Comparison of ENCODE assay signal across 19 mouse cellular contexts in genomic region chr3:107568721-107569120, GRCm38 (mm10). TPM values are rescaled to one million over a fixed set of nuclear protein-coding genes. Genes with fewer than 3 reads are reported as not detected.
DNase-seq lines count a peak whose midpoint lies in the region; ATAC-seq and TF ChIP-seq lines count a peak whose summit lies in the region.
"Had no signal": no experiment of that assay in that cellular context is flagged by ENCODE, and none has a peak within 500 bp of the region (broad histone marks: within the 10 kb centered on the region; RNA-seq: fewer than 3 reads in every experiment).

No protein-coding gene starts in this region.

- H3K27me3 ChIP-seq in heart, embryonic 14.5 days (ENCODE audit: control insufficient read depth, insufficient read depth, low read length): no peaks in the 10 kb centered on the region; the same call in 1 of the 2 replicates
- H3K27me3 ChIP-seq in heart, adult 2 months (ENCODE audit: control insufficient read depth, insufficient read depth, low read length): no peaks in the 10 kb centered on the region
- no peaks in the 10 kb centered on the region for H3K27me3 ChIP-seq in midbrain, embryonic 11.5 days (ENCODE audit: control insufficient read depth, insufficient read depth, low read length)
- no peaks in the 10 kb centered on the region for H3K27me3 ChIP-seq in midbrain, postnatal 0 days (ENCODE audit: insufficient read depth, low read length)
- no peaks in the 10 kb centered on the region for H3K27me3 ChIP-seq in hindbrain, embryonic 16.5 days (replicated peaks; ENCODE audit: control insufficient read depth, insufficient read depth, low read length)

- peak overlapping the region; percentile 25; the same call in 1 of the 2 replicates for H3K4me2 ChIP-seq in heart, embryonic 14.5 days (ENCODE audit: low read length)
- H3K4me2 ChIP-seq in midbrain, embryonic 11.5 days: no peak overlapping the region
- no peak overlapping the region for H3K4me2 ChIP-seq in midbrain, postnatal 0 days (ENCODE audit: low read depth, low read length, poor library complexity, severe bottlenecking)
- no peak overlapping the region for H3K4me2 ChIP-seq in hindbrain, embryonic 16.5 days (ENCODE audit: low read length)
- H3K4me2 ChIP-seq: neural tube, embryonic 12.5 days had no signal

- TF ChIP-seq CTCF in heart, adult 2 months (IDR thresholded peaks at IDR 0.05): no peak
- TF ChIP-seq CTCF in midbrain, postnatal 0 days (IDR thresholded peaks at IDR 0.05): no peak

- peak; percentile 81 for ATAC-seq in heart, embryonic 14.5 days (ENCODE audit: insufficient number of reproducible peaks, insufficient read depth, low FRiP score, low read depth)
- ATAC-seq in midbrain, embryonic 11.5 days (ENCODE audit: low FRiP score): no peak
- no peak for ATAC-seq in midbrain, postnatal 0 days (ENCODE audit: low FRiP score)
- ATAC-seq in hindbrain, embryonic 16.5 days: peak; percentile 68
- ATAC-seq: lung, postnatal 0 days had no signal

- intact Hi-C loops in heart, adult 2 months (cut with DNase I): no loop called here

- no peaks in the 10 kb centered on the region for H3K79me2 ChIP-seq in heart, adult 2 months (replicated peaks; ENCODE audit: control insufficient read depth, insufficient read depth, low read length)

- no peaks in the 10 kb centered on the region for H3K9me3 ChIP-seq in heart, embryonic 14.5 days (ENCODE audit: control insufficient read depth, low read length)
- no peaks in the 10 kb centered on the region for H3K9me3 ChIP-seq in midbrain, embryonic 11.5 days (ENCODE audit: control insufficient read depth, low read length)
- H3K9me3 ChIP-seq in midbrain, postnatal 0 days (ENCODE audit: low read length): no peaks in the 10 kb centered on the region
- no peaks in the 10 kb centered on the region for H3K9me3 ChIP-seq in hindbrain, embryonic 16.5 days (ENCODE audit: control insufficient read depth, low read length)
- H3K9me3 ChIP-seq: neural tube, embryonic 12.5 days had no signal

- TF ChIP-seq POLR2A in heart, adult 2 months (IDR thresholded peaks at IDR 0.05; ENCODE audit: insufficient read depth, low read depth, low read length): no peak

- no peak overlapping the region for H3K9ac ChIP-seq in heart, embryonic 14.5 days (ENCODE audit: low read length)
- H3K9ac ChIP-seq in heart, adult 2 months (ENCODE audit: low read depth, low read length): no peak overlapping the region
- H3K9ac ChIP-seq in midbrain, embryonic 11.5 days (ENCODE audit: low read length): no peak overlapping the region
- H3K9ac ChIP-seq in midbrain, postnatal 0 days (replicated peaks; ENCODE audit: low read length, poor library complexity, severe bottlenecking): no peak overlapping the region
- H3K9ac ChIP-seq in hindbrain, embryonic 16.5 days (ENCODE audit: low read depth, low read length): no peak overlapping the region
- H3K9ac ChIP-seq: neural tube, embryonic 12.5 days had no signal

- WGBS in heart, embryonic 14.5 days: 7% methylated on average over 4 of the region's 4 CpGs
- WGBS in heart, adult 2 months: 34% methylated on average over 4 of the region's 4 CpGs
- WGBS in midbrain, embryonic 11.5 days: 68% methylated on average over 4 of the region's 4 CpGs
- WGBS in midbrain, postnatal 0 days: 62% methylated on average over 4 of the region's 4 CpGs
- 58% methylated on average over 4 of the region's 4 CpGs for WGBS in hindbrain, embryonic 16.5 days

- TF ChIP-seq EP300 in heart, adult 2 months (IDR thresholded peaks at IDR 0.05; ENCODE audit: insufficient read depth, low read depth, low read length): no peak

- peaks cover 35 to 54% of the 10 kb centered on the region in 2 experiments for H3K4me1 ChIP-seq in heart, embryonic 14.5 days (ENCODE audit: control insufficient read depth in 2 of 2, insufficient read depth in 2 of 2, low read length in 2 of 2)
- no peaks in the 10 kb centered on the region for H3K4me1 ChIP-seq in heart, adult 2 months (ENCODE audit: control insufficient read depth, insufficient read depth, low read length)
- no peaks in the 10 kb centered on the region for H3K4me1 ChIP-seq in midbrain, embryonic 11.5 days (ENCODE audit: control insufficient read depth, insufficient read depth, low read length)
- H3K4me1 ChIP-seq in midbrain, postnatal 0 days (ENCODE audit: insufficient read depth, low read length): no peaks in the 10 kb centered on the region
- no peaks in the 10 kb centered on the region for H3K4me1 ChIP-seq in hindbrain, embryonic 16.5 days (ENCODE audit: control insufficient read depth, insufficient read depth, low read depth, low read length)

- H3K4me3 ChIP-seq in heart, embryonic 14.5 days (ENCODE audit: control insufficient read depth in 1 of 2, insufficient read depth in 1 of 2, low read depth in 1 of 2, low read length in 2 of 2): no peak overlapping the region
- no peak overlapping the region for H3K4me3 ChIP-seq in heart, adult 2 months
- H3K4me3 ChIP-seq in midbrain, embryonic 11.5 days (ENCODE audit: low read depth, low read length): no peak overlapping the region
- H3K4me3 ChIP-seq in midbrain, postnatal 0 days (ENCODE audit: low read depth, low read length): no peak overlapping the region
- no peak overlapping the region for H3K4me3 ChIP-seq in hindbrain, embryonic 16.5 days (ENCODE audit: low read length)
- H3K4me3 ChIP-seq: neural tube, embryonic 12.5 days had no signal

- DNase-seq in heart, adult 2 months: no peak
- DNase-seq in midbrain, embryonic 11.5 days (ENCODE audit: low spot score, missing footprints): peak; percentile 26
- no peak for DNase-seq in midbrain, postnatal 0 days (ENCODE audit: low spot score)
- DNase-seq in gastrocnemius, postnatal 4 days (ENCODE audit: low spot score in 2 of 2): no peak
- DNase-seq in frontal cortex, postnatal 10 days (ENCODE audit: low spot score in 2 of 2): no peak
- DNase-seq: adrenal gland, postnatal 25 days; cerebellum, postnatal 25 days; gastrocnemius, postnatal 25 days; kidney, postnatal 14 days; right cerebral cortex, adult 18-20 months; thymus, adult 18-20 months had no signal

- no peaks in the 10 kb centered on the region for H3K36me3 ChIP-seq in heart, embryonic 14.5 days (ENCODE audit: control insufficient read depth, insufficient read depth, low read length)
- H3K36me3 ChIP-seq in heart, adult 2 months (ENCODE audit: control insufficient read depth, insufficient read depth, low read length): no peaks in the 10 kb centered on the region
- H3K36me3 ChIP-seq in midbrain, embryonic 11.5 days (ENCODE audit: control insufficient read depth, insufficient read depth, low read length): no peaks in the 10 kb centered on the region
- no peaks in the 10 kb centered on the region for H3K36me3 ChIP-seq in midbrain, postnatal 0 days (ENCODE audit: insufficient read depth, low read length)
- H3K36me3 ChIP-seq in hindbrain, embryonic 16.5 days (ENCODE audit: control insufficient read depth, insufficient read depth, low read length): no peaks in the 10 kb centered on the region
- H3K36me3 ChIP-seq: neural tube, embryonic 12.5 days had no signal

- H3K27ac ChIP-seq in heart, embryonic 14.5 days (replicated peaks in 1 of 2; ENCODE audit: control insufficient read depth in 1 of 2, insufficient read depth in 1 of 2, low read depth in 2 of 2, low read length in 2 of 2): peak overlapping the region; percentile 42 to 66; a peak in 3 of 4 replicates
- no peak overlapping the region for H3K27ac ChIP-seq in heart, adult 2 months
- no peak overlapping the region for H3K27ac ChIP-seq in midbrain, embryonic 11.5 days (ENCODE audit: low read depth, low read length)
- no peak overlapping the region for H3K27ac ChIP-seq in midbrain, postnatal 0 days (ENCODE audit: low read depth, low read length)
- no peak overlapping the region for H3K27ac ChIP-seq in hindbrain, embryonic 16.5 days (ENCODE audit: low read depth, low read length)
- H3K27ac ChIP-seq: neural tube, embryonic 12.5 days had no signal

RNA-seq across cellular contexts. Expression of gene Ubl4b, which starts 13.8 kb away (rescaled TPM):
- not detected in 2 replicates for polyA plus RNA-seq in heart, embryonic 14.5 days (2014; fragmentation: Nextera tagmentation; extraction: Ambion mirVana)
- total RNA-seq in heart, adult 2 months (2021): not detected
- 0.12 TPM in 1 of 2 replicates, not detected in the other for polyA plus RNA-seq in heart, adult 2 months (2012; rRNA removed)
- not detected in 2 replicates for polyA plus RNA-seq in midbrain, embryonic 11.5 days (2014; fragmentation: Nextera tagmentation; extraction: Ambion mirVana)
- total RNA-seq in midbrain, postnatal 0 days (2014; rRNA removed): not detected in 2 replicates
- not detected in 2 replicates for polyA plus RNA-seq in midbrain, postnatal 0 days (2015; fragmentation: Nextera tagmentation; extraction: Ambion mirVana)
- polyA plus RNA-seq in hindbrain, embryonic 16.5 days (2015; fragmentation: Nextera tagmentation; extraction: Ambion mirVana): not detected in 2 replicates
- not detected for total RNA-seq in gastrocnemius, postnatal 4 days (2021)
- total RNA-seq: adrenal gland, postnatal 25 days; gastrocnemius, postnatal 25 days; layer of hippocampus, postnatal 10 days; liver, adult 2 months; MEL had no signal
- polyA plus RNA-seq: intestine, embryonic 14.5 days; liver, adult 2 months; lung, postnatal 0 days; neural tube, embryonic 12.5 days had no signal

RNA-seq across cellular contexts. Expression of gene Alx3, which starts 26.1 kb away (rescaled TPM):
- polyA plus RNA-seq in heart, embryonic 14.5 days (2014; fragmentation: Nextera tagmentation; extraction: Ambion mirVana): 0.11 TPM in 1 of 2 replicates, not detected in the other
- total RNA-seq in heart, adult 2 months (2021): not detected
- polyA plus RNA-seq in heart, adult 2 months (2012; rRNA removed): not detected in 2 replicates
- 2.8 and 3.3 TPM in 2 replicates for polyA plus RNA-seq in midbrain, embryonic 11.5 days (2014; fragmentation: Nextera tagmentation; extraction: Ambion mirVana)
- 0.60 and 3.0 TPM in 2 replicates for total RNA-seq in midbrain, postnatal 0 days (2014; rRNA removed)
- polyA plus RNA-seq in midbrain, postnatal 0 days (2015; fragmentation: Nextera tagmentation; extraction: Ambion mirVana): 0.63 and 1.3 TPM in 2 replicates
- polyA plus RNA-seq in hindbrain, embryonic 16.5 days (2015; fragmentation: Nextera tagmentation; extraction: Ambion mirVana): 0.29 and 0.40 TPM in 2 replicates
- not detected for total RNA-seq in gastrocnemius, postnatal 4 days (2021)
- total RNA-seq: adrenal gland, postnatal 25 days; gastrocnemius, postnatal 25 days; liver, adult 2 months; MEL had no signal
- polyA plus RNA-seq: intestine, embryonic 14.5 days; liver, adult 2 months; lung, postnatal 0 days had no signal

RNA-seq across cellular contexts. Expression of gene Slc6a17, which starts 50.9 kb away (rescaled TPM):
- polyA plus RNA-seq in heart, embryonic 14.5 days (2014; fragmentation: Nextera tagmentation; extraction: Ambion mirVana): 4.5 and 5.2 TPM in 2 replicates
- total RNA-seq in heart, adult 2 months (2021): 1 to 10 TPM; 2.1 to 2.8 TPM
- polyA plus RNA-seq in heart, adult 2 months (2012; rRNA removed): 2.3 and 3.9 TPM in 2 replicates
- 1.8 and 1.9 TPM in 2 replicates for polyA plus RNA-seq in midbrain, embryonic 11.5 days (2014; fragmentation: Nextera tagmentation; extraction: Ambion mirVana)
- 52.0 and 60.0 TPM in 2 replicates for total RNA-seq in midbrain, postnatal 0 days (2014; rRNA removed)
- 17.5 and 22.2 TPM in 2 replicates for polyA plus RNA-seq in midbrain, postnatal 0 days (2015; fragmentation: Nextera tagmentation; extraction: Ambion mirVana)
- polyA plus RNA-seq in hindbrain, embryonic 16.5 days (2015; fragmentation: Nextera tagmentation; extraction: Ambion mirVana): 19.1 and 20.4 TPM in 2 replicates
- 1 to 10 TPM; 1.2 to 1.4 TPM for total RNA-seq in gastrocnemius, postnatal 4 days (2021)
- total RNA-seq: liver, adult 2 months had no signal

Comparison
In these comparisons a context has a peak if more than half of its experiments do, and no peak if none do; other contexts are left out.
1. H3K27ac ChIP-seq: peak in heart, embryonic 14.5 days (2 of 2); none in heart, adult 2 months (single experiment), midbrain, embryonic 11.5 days (single experiment), midbrain, postnatal 0 days (single experiment) and hindbrain, embryonic 16.5 days (single experiment).
2. ATAC-seq: peak in heart, embryonic 14.5 days (single experiment) and hindbrain, embryonic 16.5 days (single experiment); none in midbrain, embryonic 11.5 days (single experiment) and midbrain, postnatal 0 days (single experiment).